Mouse (Mus musculus) intestine, embryonic 14.5 days (tissue): ENCODE measurements around the gene Grb10. TPM values are rescaled to one million over a fixed set of nuclear protein-coding genes. Genes with fewer than 3 reads are reported as not detected.
A peak's percentile ranks its signal among the peaks of the same experiment; 100 is the strongest.

Experiments used
- ATAC-seq: fragments of 200-750 bp; cut with Nextera tagmentation; replicated peaks from 2 replicates; pipeline ENCODE4 v1.8.0; 2017; ENCODE audit warnings: low read depth, moderate number of reproducible peaks, moderate TSS enrichment, moderate library complexity; ENCODE audit not compliant: low FRiP score, low TSS enrichment
- DNase-seq: peaks from one replicate; pipeline ENCODE4 v3.0.0-alpha.2; 2018; ENCODE audit warnings: low spot score
- H3K27ac ChIP-seq: fragments of 300-500 bp; sonication (generic); 2 replicates; pipeline ENCODE4 v1.5.1; 2014; ENCODE audit warnings: low read depth, mild to moderate bottlenecking, control low read depth
- H3K27me3 ChIP-seq: fragments of 300-500 bp; sonication (generic); replicated peaks from 2 replicates; pipeline ENCODE4 v1.6.1; 2014; ENCODE audit warnings: low read length, control low read depth; ENCODE audit not compliant: control insufficient read depth, insufficient read depth
- H3K36me3 ChIP-seq: fragments of 300-500 bp; sonication (generic); 2 replicates; pipeline ENCODE4 v1.6.1; 2014; ENCODE audit warnings: low read length, control low read depth; ENCODE audit not compliant: control insufficient read depth, insufficient read depth
- H3K4me1 ChIP-seq: fragments of 300-500 bp; sonication (generic); replicated peaks from 2 replicates; pipeline ENCODE4 v1.6.1; 2014; ENCODE audit warnings: low read length, control low read depth, mixed read lengths; ENCODE audit not compliant: control insufficient read depth, insufficient read depth
- H3K4me2 ChIP-seq: fragments of 300-500 bp; sonication (generic); 2 replicates; pipeline ENCODE4 v1.6.1; 2014; ENCODE audit warnings: low read length
- H3K4me3 ChIP-seq: fragments of 300-500 bp; sonication (generic); 2 replicates; pipeline ENCODE4 v1.5.1; 2014; ENCODE audit warnings: low read depth, low read length, control low read depth, mixed read lengths
- H3K9ac ChIP-seq: fragments of 300-500 bp; sonication (generic); 2 replicates; pipeline ENCODE4 v1.6.1; 2014; ENCODE audit warnings: mild to moderate bottlenecking, low read length
- H3K9me3 ChIP-seq: fragments of 300-500 bp; sonication (generic); 2 replicates; pipeline ENCODE4 v1.6.1; 2016; ENCODE audit warnings: low read length, control low read depth; ENCODE audit not compliant: control insufficient read depth
- WGBS: fragments of 180-500 bp; shearing (Covaris S2); extraction: QIAGEN DNeasy Blood & Tissue Kit; methylation state at CpG from one replicate; pipeline ENCODE4 v1.1.7; 2014; 5-methylcytosine and 5-hydroxymethylcytosine counted together
- polyA plus RNA-seq: library from polyadenylated mRNA; unstranded; fragments of >200 nt; fragmentation: Nextera tagmentation; extraction: Ambion mirVana; gene quantifications from 2 replicates; pipeline ENCODE4 v1.2.1, GENCODE M21; 2014

Grb10 gene
- polyA plus RNA-seq, 1 experiment from 2014 or later: 233 TPM

- peak overlapping the region; percentile 39 for H3K27ac ChIP-seq
- H3K4me3 ChIP-seq: no peak overlapping the region
- H3K4me1 ChIP-seq: peaks cover 42% of the 10 kb centered on the region
- DNase-seq (no peak), ATAC-seq (no peak)
- WGBS: 40% methylated on average over 4 of the region's 4 CpGs
- H3K4me2 ChIP-seq: no peak overlapping the region
- H3K27me3 ChIP-seq: no peaks in the 10 kb centered on the region
- H3K36me3 ChIP-seq: no peaks in the 10 kb centered on the region
- no peak overlapping the region for H3K9ac ChIP-seq
- H3K9me3 ChIP-seq: 0 out of 2 replicates have a peak, but pooled peaks cover 5% of the 10 kb centered on the region
These were observed 152.0 kb downstream of the Grb10 start for GRCm38 (mm10) chr11:11886403-11886998.

GRCm38 (mm10) chr11:11885921-11886320 lies 152.6 kb downstream of the Grb10 start:
- Histone ChIP-seq H3K9me3 (no peaks in the 10 kb centered on the region), H3K27ac (0 out of 2 replicates have a peak overlapping the region, but pooled peaks have one; percentile 49), H3K9ac (no peak overlapping the region), H3K4me2 (no peak overlapping the region), H3K36me3 (no peaks in the 10 kb centered on the region), H3K27me3 (no peaks in the 10 kb centered on the region), H3K4me3 (no peak overlapping the region), H3K4me1 (peaks cover 48% of the 10 kb centered on the region)
- DNase-seq (no peak), ATAC-seq (no peak)
- 23% methylated on average over 3 of the region's 3 CpGs for WGBS

- peak overlapping the region; percentile 49 for H3K27ac ChIP-seq
- 63% methylated on average over 4 of the region's 4 CpGs for WGBS
- DNase-seq: no peak
These were observed 153.2 kb downstream of the Grb10 start for GRCm38 (mm10) chr11:11885246-11885643.

DNA sequence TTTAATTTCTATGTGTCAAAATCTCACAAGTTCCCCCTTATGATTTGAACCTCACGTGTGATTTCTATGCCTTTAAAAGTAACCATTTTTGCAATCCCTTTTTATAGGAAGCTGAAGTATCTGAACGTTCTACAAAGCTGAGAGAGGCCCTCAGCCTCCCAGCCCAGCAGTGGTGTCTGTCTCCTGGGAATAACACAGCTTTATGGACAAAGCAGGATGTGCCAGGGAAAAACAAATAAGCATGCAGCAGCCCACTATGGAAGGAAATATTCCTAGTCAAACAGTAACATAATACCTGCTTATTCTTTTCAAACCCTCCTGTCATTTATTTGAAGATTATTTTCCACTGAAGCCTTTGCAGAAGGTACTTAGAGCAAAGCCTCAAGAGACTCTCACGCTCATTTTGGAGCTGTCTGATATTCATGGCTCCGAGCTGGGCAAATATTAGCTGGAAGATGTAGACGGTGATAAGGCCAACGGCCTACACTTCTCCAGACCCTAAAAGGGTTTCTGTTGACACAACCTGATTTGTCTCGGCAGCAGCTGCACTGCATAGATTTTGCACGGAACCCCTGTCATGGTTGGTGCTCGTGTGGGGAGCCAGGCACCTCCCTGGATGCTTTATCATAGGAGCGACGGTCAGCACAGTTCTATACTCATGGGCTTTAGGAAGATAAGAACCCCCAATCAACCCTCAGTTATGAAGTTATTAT lies 153.8 kb downstream of the Grb10 start:
- WGBS: 30% methylated on average over 11 of the region's 11 CpGs

More at GRCm38 (mm10) chr11:11885246-11885643, 153.2 kb downstream of the Grb10 start:
- Histone ChIP-seq H3K9ac (no peak overlapping the region), H3K9me3 (no peaks in the 10 kb centered on the region), H3K4me3 (no peak overlapping the region), H3K4me1 (peaks cover 54% of the 10 kb centered on the region), H3K4me2 (no peak overlapping the region), H3K36me3 (no peaks in the 10 kb centered on the region), H3K27me3 (no peaks in the 10 kb centered on the region)
- ATAC-seq: no peak

DNA sequence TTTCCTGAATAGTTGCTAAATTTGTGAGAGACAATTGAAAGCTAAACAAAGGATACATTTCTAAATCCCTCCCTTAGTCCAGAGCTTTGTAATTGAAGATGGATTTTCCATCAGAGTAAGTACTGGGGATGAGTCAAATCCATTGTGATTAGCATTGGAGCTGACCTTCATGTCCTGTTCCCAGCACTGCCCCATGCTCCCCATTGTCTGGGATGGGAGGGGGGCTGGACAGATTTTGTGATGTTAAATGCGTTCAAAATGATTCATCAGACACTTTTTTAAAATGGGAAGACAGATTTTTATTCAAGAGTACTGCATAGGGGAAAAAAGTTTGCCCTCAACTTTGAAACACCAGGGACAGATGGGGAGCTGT lies 156.7 kb downstream of the Grb10 start:
- 52% methylated on average over 1 of the region's 1 CpGs for WGBS

More for the DNA sequence above, 153.8 kb downstream of the Grb10 start:
- H3K27me3 ChIP-seq: no peaks in the 10 kb centered on the region
- ATAC-seq (peak; percentile 54), DNase-seq (no peak)
- H3K4me2 ChIP-seq: no peak overlapping the region
- H3K9ac ChIP-seq: no peak overlapping the region
- H3K4me3 ChIP-seq: no peak overlapping the region
- H3K27ac ChIP-seq: peak overlapping the region; percentile 49
- H3K36me3 ChIP-seq: no peaks in the 10 kb centered on the region
- H3K9me3 ChIP-seq: no peaks in the 10 kb centered on the region
- H3K4me1 ChIP-seq: peaks cover 60% of the 10 kb centered on the region

DNA sequence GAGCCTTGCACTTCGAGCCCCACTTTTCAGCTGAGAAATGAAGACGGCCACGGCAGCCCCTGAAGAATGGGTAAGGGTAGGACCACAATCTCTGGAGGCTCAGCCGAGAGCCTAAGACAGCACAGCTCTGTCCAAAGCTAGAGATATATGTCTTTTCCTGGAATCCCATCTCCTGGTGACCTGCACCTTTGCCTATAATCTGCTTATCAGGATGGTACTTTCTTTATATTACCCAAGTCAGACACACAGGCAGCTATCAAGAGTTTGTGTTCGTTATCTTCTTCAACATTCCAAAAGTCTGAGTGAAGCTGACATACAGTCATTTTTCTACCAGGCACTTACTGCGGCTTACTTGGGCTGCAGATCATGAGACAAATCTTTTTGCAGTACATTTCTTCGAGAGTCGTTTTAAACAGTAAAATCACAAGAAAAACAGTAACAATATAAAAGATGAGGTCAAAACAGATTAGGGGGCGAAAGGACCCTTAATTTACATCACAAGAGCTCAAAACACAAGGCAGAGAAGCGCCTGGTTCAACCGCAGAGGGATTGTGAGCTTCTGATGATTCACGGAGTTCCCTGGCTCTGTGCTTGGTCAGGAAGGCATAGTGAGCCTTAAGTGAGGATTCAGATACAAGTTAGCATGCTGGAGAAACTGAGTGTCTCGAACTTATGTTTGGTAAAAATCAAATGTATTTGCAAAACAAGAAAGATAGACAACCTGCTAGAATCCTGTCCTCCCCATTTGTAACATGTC lies 157.3 kb downstream of the Grb10 start:
- peak overlapping the region; percentile 43 for H3K27ac ChIP-seq
- no peak overlapping the region for H3K4me3 ChIP-seq
- no peaks in the 10 kb centered on the region for H3K36me3 ChIP-seq
- WGBS: 40% methylated on average over 13 of the region's 13 CpGs
- H3K4me2 ChIP-seq: no peak overlapping the region
- H3K9me3 ChIP-seq: no peaks in the 10 kb centered on the region
- ATAC-seq (no peak), DNase-seq (no peak)
- no peaks in the 10 kb centered on the region for H3K27me3 ChIP-seq
- peaks cover 64% of the 10 kb centered on the region for H3K4me1 ChIP-seq
- H3K9ac ChIP-seq: no peak overlapping the region

More for the DNA sequence above, 156.7 kb downstream of the Grb10 start:
- peaks cover 69% of the 10 kb centered on the region for H3K4me1 ChIP-seq
- no peaks in the 10 kb centered on the region for H3K27me3 ChIP-seq
- ATAC-seq: no peak
- no peak for DNase-seq
- no peak overlapping the region for H3K4me2 ChIP-seq
- no peaks in the 10 kb centered on the region for H3K36me3 ChIP-seq
- H3K9me3 ChIP-seq: no peaks in the 10 kb centered on the region
- no peak overlapping the region for H3K27ac ChIP-seq
- H3K4me3 ChIP-seq: no peak overlapping the region
- no peak overlapping the region for H3K9ac ChIP-seq

Other genes starting within 250 kb of the Grb10 start
- gene Fignl1, start 229.7 kb downstream of the Grb10 start, polyA plus RNA-seq: 61.7 and 63.7 TPM in 2 replicates
- gene Ddc, start 140.5 kb downstream of the Grb10 start, polyA plus RNA-seq: 34.8 and 37.3 TPM in 2 replicates